Mouse (Mus musculus) heart, embryonic 12.5 days (tissue): ENCODE measurements around the gene Srsf2. TPM values are rescaled to one million over a fixed set of nuclear protein-coding genes. Genes with fewer than 3 reads are reported as not detected.
"Not testable (repeated sequence)": the region's sequence is repeated elsewhere in the genome, so short reads cannot be mapped to it uniquely, and the experiment has no call there.

Source experiments
- ATAC-seq: fragments of 200-750 bp; cut with Nextera tagmentation; 2 replicates; pipeline ENCODE4 v1.8.0; 2017; ENCODE audit warnings: moderate TSS enrichment, moderate library complexity; ENCODE audit not compliant: insufficient number of reproducible peaks, low FRiP score
- H3K27ac ChIP-seq: fragments of 300-500 bp; sonication (generic); 2 replicates; pipeline ENCODE4 v1.5.1; 2016; ENCODE audit warnings: mild to moderate bottlenecking, moderate library complexity; ENCODE audit not compliant: poor library complexity, severe bottlenecking
- H3K27me3 ChIP-seq: fragments of 300-500 bp; sonication (generic); replicated peaks from 2 replicates; pipeline ENCODE4 v1.6.1; 2016; ENCODE audit warnings: mild to moderate bottlenecking, moderate library complexity
- H3K36me3 ChIP-seq: fragments of 300-500 bp; sonication (generic); 2 replicates; pipeline ENCODE4 v1.6.1; 2016; ENCODE audit warnings: mild to moderate bottlenecking, moderate library complexity
- H3K4me1 ChIP-seq: fragments of 300-500 bp; sonication (generic); replicated peaks from 2 replicates; pipeline ENCODE4 v1.6.1; 2016; ENCODE audit warnings: mild to moderate bottlenecking
- H3K4me2 ChIP-seq: fragments of 300-500 bp; sonication (generic); 2 replicates; pipeline ENCODE4 v1.6.1; 2016; ENCODE audit warnings: mild to moderate bottlenecking, moderate library complexity
- H3K4me3 ChIP-seq: fragments of 300-500 bp; sonication (generic); 2 replicates; pipeline ENCODE4 v1.5.1; 2016; ENCODE audit warnings: mild to moderate bottlenecking
- H3K9ac ChIP-seq: fragments of 300-500 bp; sonication (generic); 2 replicates; pipeline ENCODE4 v1.6.1; 2016; ENCODE audit warnings: mild to moderate bottlenecking, moderate library complexity
- H3K9me3 ChIP-seq: fragments of 300-500 bp; sonication (generic); replicated peaks from 2 replicates; pipeline ENCODE4 v1.6.1; 2016; ENCODE audit warnings: mild to moderate bottlenecking, moderate library complexity
- WGBS: fragments of 180-500 bp; shearing (Covaris S2); methylation state at CpG from one replicate; pipeline ENCODE4 v1.1.7; 2016; 5-methylcytosine and 5-hydroxymethylcytosine counted together
- polyA plus RNA-seq: library from polyadenylated mRNA; unstranded; fragments of >200 nt; fragmentation: Nextera tagmentation; extraction: Ambion mirVana; gene quantifications from 2 replicates; pipeline ENCODE4 v1.2.1, GENCODE M21; 2016

Gene Srsf2
- polyA plus RNA-seq, 1 experiment from 2014 or later: 640 TPM

GRCm38 (mm10) chr11:116826550-116827504 is 26.1 kb downstream of the Srsf2 start:
- peaks cover 49% of the 10 kb centered on the region for H3K4me1 ChIP-seq
- 36% methylated on average over 17 of the region's 17 CpGs for WGBS
- peak overlapping the region; percentile 75 for H3K4me3 ChIP-seq
- no peaks in the 10 kb centered on the region for H3K27me3 ChIP-seq
- H3K9me3 ChIP-seq: no peaks in the 10 kb centered on the region
- H3K36me3 ChIP-seq: peaks cover 9% of the 10 kb centered on the region; the same call in 1 of the 2 replicates
- 0 out of 2 replicates have a peak, but pooled peaks have one; percentile 1 for ATAC-seq
- peak overlapping the region; percentile 63; the same call in 1 of the 2 replicates for H3K27ac ChIP-seq
- H3K9ac ChIP-seq: peak overlapping the region; percentile 90
- peak overlapping the region; percentile 95 for H3K4me2 ChIP-seq

GRCm38 (mm10) chr11:116825230-116825629 is 27.7 kb downstream of the Srsf2 start:
- WGBS: 55% methylated on average over 4 of the region's 5 CpGs
- H3K4me1 ChIP-seq: peaks cover 65% of the 10 kb centered on the region
- 0 out of 2 replicates have a peak, but pooled peaks cover 3% of the 10 kb centered on the region for H3K36me3 ChIP-seq
- H3K4me2 ChIP-seq: peak overlapping the region; percentile 21; the same call in 1 of the 2 replicates
- no peak overlapping the region for H3K9ac ChIP-seq
- no peak overlapping the region for H3K4me3 ChIP-seq
- ATAC-seq: no peak
- H3K27ac ChIP-seq: peak overlapping the region; percentile 35; the same call in 1 of the 2 replicates
- H3K9me3 ChIP-seq: no peaks in the 10 kb centered on the region
- H3K27me3 ChIP-seq: no peaks in the 10 kb centered on the region

- not testable (repeated sequence) for ATAC-seq, H3K27me3 ChIP-seq, H3K4me2 ChIP-seq, H3K4me3 ChIP-seq, H3K27ac ChIP-seq, H3K9ac ChIP-seq, H3K36me3 ChIP-seq, H3K9me3 ChIP-seq
- peaks cover 76% of the 10 kb centered on the region for H3K4me1 ChIP-seq
- WGBS: 93% methylated on average over 10 of the region's 10 CpGs
These were observed 29.0 kb downstream of the Srsf2 start for GRCm38 (mm10) chr11:116823885-116824284.

GRCm38 (mm10) chr11:116823255-116823654 is 29.6 kb downstream of the Srsf2 start:
- H3K27ac ChIP-seq: no peak overlapping the region
- no peak overlapping the region for H3K4me2 ChIP-seq
- WGBS: 98% methylated on average over 2 of the region's 2 CpGs
- H3K4me1 ChIP-seq: peaks cover 77% of the 10 kb centered on the region
- no peaks in the 10 kb centered on the region for H3K27me3 ChIP-seq
- no peak for ATAC-seq
- no peak overlapping the region for H3K9ac ChIP-seq
- no peaks in the 10 kb centered on the region for H3K9me3 ChIP-seq
- 0 out of 2 replicates have a peak, but pooled peaks cover 3% of the 10 kb centered on the region for H3K36me3 ChIP-seq
- no peak overlapping the region for H3K4me3 ChIP-seq

- WGBS: 84% methylated on average over 10 of the region's 10 CpGs
- H3K9me3 ChIP-seq: no peaks in the 10 kb centered on the region
These were observed 30.3 kb downstream of the Srsf2 start for GRCm38 (mm10) chr11:116822626-116823025.

GRCm38 (mm10) chr11:116822215-116822614 is 30.7 kb downstream of the Srsf2 start:
- no peak for ATAC-seq
- H3K9me3 ChIP-seq: no peaks in the 10 kb centered on the region
- H3K4me3 ChIP-seq: no peak overlapping the region
- WGBS: 71% methylated on average over 10 of the region's 10 CpGs
- H3K27ac ChIP-seq: peak overlapping the region; percentile 92
- no peaks in the 10 kb centered on the region for H3K27me3 ChIP-seq
- H3K4me1 ChIP-seq: peaks cover 76% of the 10 kb centered on the region
- H3K9ac ChIP-seq: 0 out of 2 replicates have a peak overlapping the region, but pooled peaks have one; percentile 58
- H3K4me2 ChIP-seq: peak overlapping the region; percentile 53
- H3K36me3 ChIP-seq: peaks cover 3% of the 10 kb centered on the region; the same call in 1 of the 2 replicates

More at GRCm38 (mm10) chr11:116822626-116823025, 30.3 kb downstream of the Srsf2 start:
- no peaks in the 10 kb centered on the region for H3K27me3 ChIP-seq
- ATAC-seq: no peak
- peak overlapping the region; percentile 53; the same call in 1 of the 2 replicates for H3K4me2 ChIP-seq
- H3K4me1 ChIP-seq: peaks cover 76% of the 10 kb centered on the region
- H3K27ac ChIP-seq: 0 out of 2 replicates have a peak overlapping the region, but pooled peaks have one; percentile 92
- peaks cover 3% of the 10 kb centered on the region; the same call in 1 of the 2 replicates for H3K36me3 ChIP-seq
- no peak overlapping the region for H3K4me3 ChIP-seq
- H3K9ac ChIP-seq: no peak overlapping the region

- H3K4me1 ChIP-seq: peaks cover 76% of the 10 kb centered on the region
- 34% methylated on average over 13 of the region's 13 CpGs for WGBS
- H3K9ac ChIP-seq: peak overlapping the region; percentile 58
- H3K4me3 ChIP-seq: peak overlapping the region; percentile 12; the same call in 1 of the 2 replicates
- H3K27ac ChIP-seq: peak overlapping the region; percentile 92
- no peaks in the 10 kb centered on the region for H3K9me3 ChIP-seq
- peaks cover 3% of the 10 kb centered on the region; the same call in 1 of the 2 replicates for H3K36me3 ChIP-seq
- H3K27me3 ChIP-seq: no peaks in the 10 kb centered on the region
- ATAC-seq: peak; percentile 59
- H3K4me2 ChIP-seq: peak overlapping the region; percentile 53
These were observed 31.6 kb downstream of the Srsf2 start for GRCm38 (mm10) chr11:116821057-116821940.

GRCm38 (mm10) chr11:116819932-116820593 is 32.8 kb downstream of the Srsf2 start:
- ATAC-seq: no peak
- WGBS: 79% methylated on average over 5 of the region's 5 CpGs
- Histone ChIP-seq H3K9me3 (no peaks in the 10 kb centered on the region), H3K9ac (no peak overlapping the region), H3K4me1 (peaks cover 72% of the 10 kb centered on the region), H3K36me3 (peaks cover 3% of the 10 kb centered on the region; the same call in 1 of the 2 replicates), H3K4me3 (no peak overlapping the region), H3K4me2 (no peak overlapping the region), H3K27ac (peak overlapping the region; percentile 92), H3K27me3 (no peaks in the 10 kb centered on the region)

- H3K4me1 ChIP-seq: peaks cover 83% of the 10 kb centered on the region
- no peak for ATAC-seq
These were observed 34.2 kb downstream of the Srsf2 start for GRCm38 (mm10) chr11:116818722-116819121.

GRCm38 (mm10) chr11:116817567-116817966 is 35.3 kb downstream of the Srsf2 start:
- Histone ChIP-seq H3K36me3 (no peaks in the 10 kb centered on the region; the same call in 1 of the 2 replicates), H3K27me3 (no peaks in the 10 kb centered on the region), H3K9ac (no peak overlapping the region), H3K9me3 (no peaks in the 10 kb centered on the region), H3K4me2 (no peak overlapping the region), H3K4me1 (peaks cover 93% of the 10 kb centered on the region), H3K27ac (no peak overlapping the region), H3K4me3 (no peak overlapping the region)
- WGBS: 89% methylated on average over 5 of the region's 5 CpGs
- no peak for ATAC-seq

More at GRCm38 (mm10) chr11:116818722-116819121, 34.2 kb downstream of the Srsf2 start:
- Histone ChIP-seq H3K27ac (no peak overlapping the region), H3K4me2 (no peak overlapping the region), H3K9ac (0 out of 2 replicates have a peak overlapping the region, but pooled peaks have one; percentile 7), H3K36me3 (peaks cover under 1% of the 10 kb centered on the region; the same call in 1 of the 2 replicates), H3K9me3 (no peaks in the 10 kb centered on the region), H3K27me3 (no peaks in the 10 kb centered on the region), H3K4me3 (no peak overlapping the region)
- 56% methylated on average over 8 of the region's 8 CpGs for WGBS
